Mouse (Mus musculus) embryo, embryonic 10.5 days (tissue): ENCODE measurements at regions not wholly inside any gene's neighbourhood (a gene's known extent, or its start where the extent isn't known, plus 50 kb on each side); places are given as distances from the start of the nearest gene placed in this dataset.

ENCODE experiments used
- DNase-seq: peaks from one replicate; pipeline ENCODE4 v3.0.0-alpha.2; 2015; ENCODE audit warnings: low spot score

DNA sequence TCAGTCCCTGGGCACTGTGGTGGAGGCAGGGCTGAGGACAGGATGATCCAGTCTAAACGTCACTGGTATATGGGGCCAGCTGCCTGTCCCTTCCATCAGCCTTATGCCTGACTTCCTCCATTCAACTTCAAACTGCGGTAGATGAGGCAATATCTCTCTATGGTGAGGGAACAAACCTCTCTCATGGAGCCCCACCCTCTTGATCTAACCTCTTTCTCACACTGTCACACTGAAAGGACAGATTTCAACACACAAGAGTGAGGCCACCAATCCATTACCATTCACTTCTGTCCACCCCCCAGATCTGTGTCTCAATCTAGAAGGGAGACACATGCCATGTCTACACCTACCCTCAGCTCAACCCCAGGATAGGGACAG is 92.5 kb upstream of the Smad3 start:
- DNase-seq = no peak

DNA sequence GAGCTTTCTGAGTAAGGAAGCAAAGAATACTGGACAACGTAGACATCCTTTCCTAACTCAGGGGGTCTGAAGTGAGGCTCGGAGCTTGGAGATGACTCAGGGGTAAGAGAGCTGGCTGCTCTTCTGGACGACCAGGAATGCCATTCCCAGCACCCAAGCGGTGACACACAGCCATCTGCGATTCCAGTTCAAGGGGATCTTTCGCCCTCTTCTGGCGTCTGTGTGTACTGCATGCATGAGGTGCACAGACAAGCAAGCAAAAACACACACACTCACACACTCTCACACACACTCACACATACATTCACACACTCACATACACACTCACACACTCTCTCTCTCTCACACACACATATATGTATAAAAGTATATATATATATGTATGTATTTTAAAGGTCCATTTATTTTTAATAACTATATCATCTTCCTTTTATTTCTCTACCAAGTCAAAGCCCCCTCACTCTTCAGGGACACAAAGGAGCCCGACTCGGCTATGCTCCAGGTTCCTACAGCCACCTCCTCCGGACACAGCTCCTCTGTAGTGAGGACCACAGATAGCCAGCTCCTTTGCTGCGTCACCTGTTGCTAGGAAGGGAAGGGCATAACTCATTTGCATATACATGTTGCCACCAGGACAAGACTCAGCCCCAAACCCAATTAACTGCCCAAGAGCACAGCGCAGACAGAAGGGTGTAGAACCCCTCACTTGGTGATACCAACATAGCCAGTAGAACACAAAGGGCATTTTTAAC is 91.9 kb upstream of the Smad3 start:
- DNase-seq = no peak

DNA sequence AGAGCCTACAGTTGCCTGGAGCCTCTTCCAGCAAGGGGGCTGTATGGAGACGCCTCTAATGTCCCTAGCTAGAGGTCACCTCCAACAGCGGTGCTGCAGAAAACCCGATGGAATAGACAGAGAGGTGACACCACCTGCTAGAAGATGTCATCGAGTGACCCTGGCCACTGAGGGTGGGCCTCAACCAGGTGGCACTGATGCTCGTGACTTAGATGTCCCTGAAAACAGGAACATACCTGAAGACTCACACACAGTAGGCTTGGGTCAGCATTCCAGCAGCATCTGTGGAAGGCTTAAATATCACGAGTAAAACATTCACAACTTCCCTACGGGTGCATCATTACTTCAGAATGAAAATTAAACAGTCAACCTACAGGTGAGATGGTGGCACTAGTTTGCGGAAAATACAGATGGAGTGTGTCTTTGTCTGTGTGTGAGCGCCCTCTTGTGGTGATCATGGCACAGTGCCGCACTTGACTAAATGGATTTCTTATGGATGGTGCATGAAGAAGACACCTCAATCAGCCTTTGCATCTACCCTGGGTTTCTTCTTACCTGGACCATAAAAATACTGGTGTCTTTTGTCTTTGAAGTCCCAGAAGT is 86.2 kb upstream of the Smad3 start:
- peak; percentile 90 for DNase-seq

DNA sequence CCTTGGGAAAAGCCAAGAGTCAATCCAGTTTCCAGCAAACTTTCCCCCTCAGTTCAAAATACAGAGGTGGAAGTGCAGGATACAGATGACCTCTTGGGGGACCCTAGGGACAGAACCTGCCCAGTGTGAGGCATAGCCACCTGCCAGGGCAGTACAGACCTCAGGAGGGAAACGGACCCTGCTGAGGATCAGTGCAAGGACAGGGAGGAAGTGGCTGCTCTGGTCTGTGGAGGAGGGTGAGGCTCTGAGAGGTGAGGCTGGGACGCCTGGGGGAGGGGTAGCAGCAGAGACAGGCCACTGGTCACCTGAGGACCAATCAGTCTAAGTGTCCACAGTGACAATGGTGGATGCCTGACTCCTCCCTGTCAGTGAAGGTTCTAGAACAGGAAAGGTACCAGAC is 85.6 kb upstream of the Smad3 start:
- no peak for DNase-seq

DNA sequence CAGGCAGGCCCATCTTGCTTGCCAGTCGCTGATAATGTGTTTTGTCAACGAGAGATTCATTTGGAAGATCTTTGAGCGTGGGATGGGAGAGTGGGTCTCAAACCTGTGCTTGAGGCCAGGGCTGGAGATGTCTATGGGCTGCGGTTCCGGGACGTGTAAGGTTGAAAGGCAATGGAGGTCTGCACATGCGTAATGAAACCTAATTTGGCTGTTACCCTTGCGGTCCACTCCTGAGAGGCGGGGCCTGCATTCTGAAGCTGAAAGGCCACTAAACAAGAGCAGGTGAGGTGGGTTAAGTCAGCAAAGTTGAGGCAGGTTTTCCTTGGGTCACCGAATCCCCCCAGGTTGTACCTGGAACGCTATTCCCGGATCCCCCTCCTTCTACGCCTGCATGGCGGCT is 83.3 kb upstream of the Smad3 start:
- DNase-seq = no peak

DNA sequence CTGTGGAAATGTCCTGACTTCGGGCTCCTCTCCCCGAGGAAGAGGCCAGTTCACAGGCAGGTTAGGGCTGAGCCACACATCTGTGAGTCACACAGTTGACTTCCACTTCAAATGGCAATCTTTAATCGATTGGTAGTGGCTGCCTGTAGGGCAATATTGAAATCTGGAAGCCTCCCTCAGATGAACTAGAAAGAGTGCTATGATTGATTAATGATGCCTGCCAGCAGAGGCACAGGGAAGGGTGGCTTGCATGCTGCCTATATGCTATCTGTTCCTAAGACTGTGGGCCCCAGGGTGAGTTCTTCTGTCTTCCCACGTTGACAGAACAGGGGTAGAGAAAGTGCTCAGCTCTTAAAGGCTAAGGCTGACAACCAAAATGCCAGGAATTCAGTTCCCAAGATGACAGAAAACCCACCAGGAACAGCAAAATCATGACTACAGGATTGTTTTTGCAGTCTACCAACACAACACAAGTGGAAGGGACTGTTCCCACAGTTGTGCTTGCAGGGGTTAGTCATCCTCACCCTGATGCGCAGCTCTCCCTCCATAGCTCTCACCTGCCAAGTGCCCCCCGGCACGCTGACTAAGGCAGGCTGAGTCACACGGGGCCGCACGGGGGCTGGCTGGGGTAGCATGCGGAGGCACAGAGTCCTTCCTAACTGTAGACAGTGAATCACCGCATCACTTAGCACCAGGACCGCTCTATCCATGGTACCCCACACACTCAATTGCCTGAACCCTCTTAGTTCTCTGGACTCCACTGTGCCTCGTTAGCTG is 81.4 kb upstream of the Smad3 start:
- DNase-seq = no peak

DNA sequence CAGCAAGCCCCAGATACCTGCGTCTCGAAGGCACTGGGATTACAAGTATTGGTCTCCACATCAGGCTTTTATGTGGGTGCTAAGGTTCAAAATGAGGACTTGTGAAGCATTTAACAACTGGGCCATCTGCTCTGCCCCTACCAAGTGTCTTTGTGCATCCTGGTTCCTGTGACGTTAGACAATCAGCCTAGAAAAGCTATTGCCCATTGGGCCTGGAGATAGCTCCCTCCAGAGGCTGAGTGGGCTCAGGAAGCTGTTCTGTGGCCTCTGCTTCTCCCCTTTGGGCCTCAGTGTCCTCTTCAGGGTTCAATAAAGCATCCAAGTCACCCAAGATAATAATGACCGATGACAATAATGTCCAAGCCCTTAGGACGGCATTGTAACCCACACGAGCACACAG is 79.8 kb upstream of the Smad3 start:
- peak; percentile 39 for DNase-seq

DNA sequence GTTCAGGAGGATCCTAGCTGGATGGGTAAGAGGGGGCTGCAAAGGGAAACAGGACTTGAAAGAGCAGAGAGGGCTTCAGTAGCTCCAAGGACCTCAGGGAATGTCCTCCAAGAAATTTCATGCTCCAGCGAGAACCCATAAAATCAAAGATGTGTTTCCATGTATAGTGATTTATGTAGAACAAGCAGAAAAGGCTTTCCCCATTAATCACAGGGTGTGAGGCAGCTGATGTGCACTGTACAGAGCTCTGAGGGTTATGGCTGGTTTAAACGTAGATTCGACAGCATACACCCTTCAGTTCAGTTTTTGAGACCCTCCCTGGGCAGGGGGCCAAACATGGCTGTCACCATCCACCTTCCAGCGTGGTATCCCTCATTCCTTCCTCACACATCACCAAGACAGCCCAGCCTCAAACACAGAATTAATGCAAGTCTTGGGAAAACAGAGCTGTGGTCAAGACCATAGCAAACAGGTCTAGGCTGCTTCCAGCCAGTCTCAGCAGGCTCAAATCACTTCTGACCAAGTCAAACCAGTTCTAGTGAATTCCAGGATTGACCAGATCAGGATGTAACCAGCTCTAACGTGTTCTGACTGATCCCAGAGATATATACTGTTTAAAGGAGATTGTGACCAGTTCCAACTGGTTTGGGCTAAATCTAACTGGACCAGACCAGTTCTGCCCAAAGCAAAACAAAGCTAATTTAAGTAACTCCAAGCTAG is 78.9 kb upstream of the Smad3 start:
- DNase-seq = peak; percentile 43

DNA sequence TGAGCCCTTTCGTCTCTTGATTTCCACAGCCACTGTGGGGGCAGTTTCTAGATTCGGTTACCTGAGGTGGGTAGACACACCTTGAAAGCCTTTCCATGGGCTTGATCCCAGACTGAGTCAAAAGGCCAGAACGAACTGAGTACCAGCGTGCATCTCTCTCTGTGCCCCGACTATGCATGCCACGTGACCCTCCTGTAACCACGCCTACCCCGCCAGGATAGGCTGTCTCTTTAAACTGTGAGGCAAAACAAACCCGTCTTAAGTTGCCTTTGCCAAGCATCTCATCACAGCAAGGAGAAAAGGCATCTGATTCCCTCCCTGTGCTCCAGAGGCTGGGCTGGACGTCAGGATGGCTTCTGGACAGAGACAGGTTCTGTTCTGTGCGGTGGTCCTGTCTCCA is 78.2 kb upstream of the Smad3 start:
- DNase-seq = peak; percentile 41

DNA sequence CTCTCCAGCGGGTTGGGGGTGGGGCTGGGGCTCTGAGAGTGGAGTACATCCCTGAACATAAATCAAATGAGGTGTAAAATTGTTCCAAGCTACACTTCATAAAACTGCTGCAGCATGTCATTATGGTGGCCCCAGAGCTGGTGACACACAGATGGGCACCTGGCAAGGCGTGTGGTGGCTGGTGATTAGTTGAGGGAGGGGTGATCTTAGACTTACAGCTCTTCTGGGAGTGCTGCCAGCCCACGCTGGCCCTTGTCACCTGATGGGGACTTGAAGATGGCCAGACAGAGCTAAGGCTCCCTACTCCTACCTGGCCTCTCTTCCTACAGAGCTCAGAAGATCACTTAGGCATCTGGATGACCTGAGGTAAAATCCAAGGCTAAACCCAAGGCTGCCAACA is 76.6 kb upstream of the Smad3 start:
- DNase-seq = no peak

DNA sequence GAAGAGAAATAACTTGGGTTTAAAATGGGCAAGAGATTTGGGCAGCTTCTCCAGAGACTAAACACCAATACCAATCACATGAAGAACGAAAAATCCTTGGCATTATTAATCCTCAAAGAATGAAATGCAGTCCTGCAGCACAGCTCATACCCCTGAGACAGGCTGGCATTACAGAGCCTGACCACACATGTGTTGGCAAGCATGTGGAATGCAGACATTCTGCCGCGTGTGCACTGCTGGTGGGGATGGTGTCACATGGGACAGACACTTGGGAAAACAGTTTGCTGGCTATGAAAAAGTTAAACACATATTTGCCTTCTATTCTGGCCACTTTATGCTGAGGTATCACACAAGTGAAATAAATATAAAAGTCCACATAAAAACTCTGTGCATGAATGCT is 60.4 kb upstream of the Smad3 start:
- DNase-seq = no peak

DNA sequence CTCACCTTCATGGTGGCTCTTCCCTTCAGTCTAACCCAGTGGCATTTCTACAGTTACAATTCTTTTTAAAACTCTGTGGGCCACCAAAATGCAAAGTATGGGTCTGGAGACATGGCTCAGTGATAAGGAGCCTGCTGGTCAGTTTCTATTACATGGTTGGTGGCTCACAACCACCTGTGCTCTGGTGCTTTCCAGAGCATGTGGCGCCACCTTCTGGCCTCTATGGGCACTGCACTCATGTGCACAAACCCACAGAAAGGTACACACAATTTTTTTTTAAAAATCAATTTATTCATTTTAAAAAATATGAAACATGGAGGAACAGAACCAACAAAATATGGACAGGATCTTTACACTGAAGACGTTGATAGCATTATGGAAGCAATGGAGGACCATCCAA is 58.7 kb upstream of the Smad3 start:
- DNase-seq = no peak

DNA sequence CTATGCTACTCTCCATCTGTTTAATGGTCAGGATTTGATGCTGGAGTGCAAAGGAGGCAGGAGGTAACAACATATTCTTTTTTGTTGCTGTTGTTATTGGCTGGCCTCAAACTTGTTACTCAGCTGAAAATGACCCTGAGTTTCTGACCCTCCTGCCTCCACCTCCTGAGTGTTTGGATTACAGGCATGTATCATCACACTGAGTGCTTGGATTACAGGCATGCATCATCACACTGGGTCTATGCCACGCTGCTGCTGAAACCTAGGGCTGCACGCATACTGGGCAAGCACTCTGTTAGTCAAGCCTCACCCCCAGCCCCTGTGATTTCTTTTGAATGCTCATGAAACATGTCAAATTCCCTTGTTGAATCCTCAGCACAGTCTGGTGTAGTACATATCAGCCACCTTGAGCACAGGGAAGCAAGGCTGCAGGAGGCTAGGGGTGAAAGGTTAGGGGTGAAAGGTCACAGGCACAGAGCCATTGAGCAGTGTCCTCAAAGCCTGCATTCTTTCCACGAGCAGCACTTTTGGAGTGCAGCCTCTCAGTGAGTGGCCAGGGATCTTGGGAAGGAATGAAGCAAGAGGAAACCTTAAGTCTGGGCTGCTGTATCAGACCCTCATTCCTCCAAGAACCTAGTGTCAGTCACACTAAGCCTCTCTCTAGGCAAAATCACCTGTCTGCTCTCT is 52.2 kb upstream of the Smad3 start:
- DNase-seq = peak; percentile 41
